Mouse (Mus musculus) kidney, adult 2 months (tissue): ENCODE measurements around the gene Gskip.

Source experiments
- CTCF ChIP-seq: fragments of 200-500 bp; conservative IDR thresholded peaks from 2 replicates; pipeline ENCODE4 v1.5.1; 2011; ENCODE audit warnings: low read depth, mild to moderate bottlenecking, control low read depth, low read length, moderate library complexity, mixed read lengths; ENCODE audit not compliant: insufficient read depth, insufficient read length
- POLR2A ChIP-seq: fragments of 200-500 bp; IDR thresholded peaks from one replicate; pipeline ENCODE4 v1.6.1; 2011; ENCODE audit warnings: low read depth, low read length, control low read depth

DNA sequence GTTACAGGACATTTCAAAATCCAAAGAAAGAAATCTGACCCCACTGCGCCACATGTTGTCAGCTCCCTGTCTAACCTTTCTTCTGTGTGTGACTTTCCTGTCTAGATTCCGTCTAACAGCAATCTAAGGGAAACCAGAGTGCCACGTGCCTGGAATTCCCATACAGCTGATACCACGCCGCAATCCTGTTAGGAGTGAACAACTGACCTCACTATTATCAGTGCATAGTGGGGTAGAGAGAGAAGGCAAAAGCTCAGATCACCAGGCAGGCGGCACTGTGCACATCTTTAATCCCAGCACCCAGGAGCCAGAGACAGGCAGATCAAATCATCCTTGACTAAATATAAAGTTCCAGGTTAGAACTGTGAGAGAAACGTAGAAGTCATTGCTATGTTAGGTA lies 28.8 kb upstream of the Gskip start:
- TF ChIP-seq CTCF = no peak
- no peak for TF ChIP-seq POLR2A
